Mouse (Mus musculus) kidney, postnatal 0 days (tissue): ENCODE results near the gene Lypla2. TPM values are rescaled to one million over a fixed set of nuclear protein-coding genes. Genes with fewer than 3 reads are reported as not detected.
A peak's percentile ranks its signal among the peaks of the same experiment; 100 is the strongest.

Experiments used
- ATAC-seq: fragments of 200-750 bp; cut with Nextera tagmentation; replicated peaks from 2 replicates; pipeline ENCODE4 v1.8.0; 2017; ENCODE audit warnings: low read depth, moderate number of reproducible peaks, moderate TSS enrichment, moderate library complexity; ENCODE audit not compliant: low FRiP score
- DNase-seq: peaks from one replicate; pipeline ENCODE4 v3.0.0-alpha.2; 2016; ENCODE audit warnings: low spot score
- H3K27ac ChIP-seq: fragments of 300-500 bp; sonication (generic); 2 replicates; pipeline ENCODE4 v1.5.1; 2014; ENCODE audit warnings: mild to moderate bottlenecking
- H3K27me3 ChIP-seq: fragments of 300-500 bp; sonication (generic); 2 replicates; pipeline ENCODE4 v1.6.1; 2014; ENCODE audit warnings: low read length, mixed read lengths; ENCODE audit not compliant: insufficient read depth
- H3K36me3 ChIP-seq: fragments of 300-500 bp; sonication (generic); 2 replicates; pipeline ENCODE4 v1.6.1; 2014; ENCODE audit warnings: low read length, mixed read lengths; ENCODE audit not compliant: insufficient read depth
- H3K4me1 ChIP-seq: fragments of 300-500 bp; sonication (generic); replicated peaks from 2 replicates; pipeline ENCODE4 v1.6.1; 2014; ENCODE audit warnings: antibody characterized with exemption, low read length, mixed read lengths; ENCODE audit not compliant: insufficient read depth
- H3K4me2 ChIP-seq: fragments of 300-500 bp; sonication (generic); 2 replicates; pipeline ENCODE4 v1.6.1; 2014; ENCODE audit warnings: mild to moderate bottlenecking, low read length, moderate library complexity, mixed read lengths
- H3K4me3 ChIP-seq: fragments of 300-500 bp; sonication (generic); replicated peaks from 2 replicates; pipeline ENCODE4 v1.5.1; 2014; ENCODE audit warnings: low read depth, low read length
- H3K9ac ChIP-seq: fragments of 300-500 bp; sonication (generic); 2 replicates; pipeline ENCODE4 v1.6.1; 2014; ENCODE audit warnings: low read depth, low read length
- H3K9me3 ChIP-seq: fragments of 300-500 bp; sonication (generic); replicated peaks from 2 replicates; pipeline ENCODE4 v1.6.1; 2016; ENCODE audit warnings: low read length, inconsistent platforms, mixed read lengths
- CTCF ChIP-seq: IDR thresholded peaks from 2 replicates; pipeline ENCODE4 v1.5.1; 2016; ENCODE audit warnings: antibody characterized with exemption, low read depth, mild to moderate bottlenecking, moderate library complexity
- WGBS: fragments of 180-500 bp; shearing (Covaris S2); extraction: QIAGEN DNeasy Blood & Tissue Kit; methylation state at CpG from one replicate; pipeline ENCODE4 v1.1.7; 2014; 5-methylcytosine and 5-hydroxymethylcytosine counted together
- polyA plus RNA-seq: library from polyadenylated mRNA; unstranded; fragments of >200 nt; fragmentation: Nextera tagmentation; extraction: Ambion mirVana; gene quantifications from 2 replicates; pipeline ENCODE4 v1.2.1, GENCODE M21; 2015

The Lypla2 gene
- polyA plus RNA-seq, 1 experiment from 2014 or later: 117 TPM

DNA sequence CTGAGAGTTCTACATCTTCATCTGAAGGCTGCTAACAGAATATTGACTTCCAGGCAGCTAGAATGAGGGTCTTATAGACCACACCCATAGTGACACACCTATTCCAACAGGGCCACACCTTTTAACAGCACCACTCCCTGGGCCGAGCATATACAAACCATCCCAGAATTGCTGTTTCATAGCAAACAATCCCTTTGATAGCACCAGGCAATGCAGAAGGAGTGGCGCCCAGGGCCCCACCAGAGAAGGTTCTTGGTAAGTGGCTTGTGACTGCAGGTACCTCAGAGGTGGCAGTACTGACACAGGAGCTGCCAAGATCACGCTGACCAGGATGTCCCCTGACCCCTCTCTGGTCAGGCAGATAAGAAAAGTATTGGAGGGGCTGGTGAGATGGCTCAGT, 19.2 kb downstream of the Lypla2 start:
- no peaks in the 10 kb centered on the region for H3K9me3 ChIP-seq
- 89% methylated on average over 3 of the region's 3 CpGs for WGBS
- ATAC-seq (no peak), DNase-seq (no peak)
- TF ChIP-seq CTCF: no peak
- no peak overlapping the region for H3K9ac ChIP-seq
- H3K4me2 ChIP-seq: no peak overlapping the region
- H3K27me3 ChIP-seq: no peaks in the 10 kb centered on the region
- H3K36me3 ChIP-seq: peaks cover 20% of the 10 kb centered on the region
- H3K4me1 ChIP-seq: 0 out of 2 replicates have a peak, but pooled peaks cover 2% of the 10 kb centered on the region
- no peak overlapping the region for H3K27ac ChIP-seq
- H3K4me3 ChIP-seq: no peak overlapping the region

DNA sequence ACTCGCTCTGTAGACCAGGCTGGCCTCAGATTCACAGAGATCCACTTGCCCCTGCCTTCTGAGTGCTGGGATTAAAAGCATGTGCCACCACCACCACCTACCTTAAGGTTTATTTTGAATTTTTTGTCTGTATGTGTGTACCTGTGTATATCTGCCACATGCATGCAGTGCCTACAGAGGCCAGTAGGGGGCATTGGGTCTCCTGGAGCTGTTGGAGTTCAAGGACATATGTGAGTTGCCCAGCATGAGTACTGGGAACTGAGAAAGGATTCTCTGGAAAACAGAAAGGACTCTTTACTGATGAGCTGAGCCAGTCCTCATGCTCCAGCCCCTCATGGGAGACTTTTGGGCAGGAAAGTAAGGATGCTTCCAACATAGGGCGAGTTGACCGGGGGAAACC, 20.9 kb downstream of the Lypla2 start:
- no peaks in the 10 kb centered on the region for H3K9me3 ChIP-seq
- DNase-seq (no peak), ATAC-seq (no peak)
- no peak overlapping the region for H3K4me3 ChIP-seq
- 0 out of 2 replicates have a peak, but pooled peaks cover 7% of the 10 kb centered on the region for H3K4me1 ChIP-seq
- peak; percentile 54 for TF ChIP-seq CTCF
- WGBS: 96% methylated on average over 3 of the region's 3 CpGs
- H3K4me2 ChIP-seq: no peak overlapping the region
- no peak overlapping the region for H3K9ac ChIP-seq
- peaks cover 13% of the 10 kb centered on the region for H3K36me3 ChIP-seq
- no peaks in the 10 kb centered on the region for H3K27me3 ChIP-seq
- no peak overlapping the region for H3K27ac ChIP-seq

DNA sequence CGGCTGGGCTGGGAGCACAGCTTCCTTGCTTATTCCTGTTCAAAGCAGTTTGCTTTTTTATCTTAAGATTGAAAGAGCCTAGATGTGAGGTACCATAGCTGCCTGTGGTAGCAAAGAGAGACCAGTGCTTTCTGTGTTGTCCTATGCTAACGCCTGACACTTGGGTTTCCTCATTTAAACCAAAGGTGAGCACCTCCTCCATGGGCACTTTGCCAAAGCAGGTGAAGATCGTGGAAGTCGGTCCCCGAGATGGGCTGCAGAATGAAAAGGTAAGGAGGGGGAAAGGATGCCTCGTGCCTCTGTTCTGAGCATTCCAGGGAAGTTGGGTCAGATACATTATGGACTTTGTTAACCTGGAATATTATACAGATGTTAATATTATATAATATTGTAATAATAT, 22.1 kb downstream of the Lypla2 start:
- Histone ChIP-seq H3K4me3 (no peak overlapping the region), H3K4me1 (peaks cover 12% of the 10 kb centered on the region; the same call in 1 of the 2 replicates), H3K9me3 (no peaks in the 10 kb centered on the region), H3K9ac (no peak overlapping the region), H3K27ac (0 out of 2 replicates have a peak overlapping the region, but pooled peaks have one; percentile 31), H3K36me3 (peaks cover 6% of the 10 kb centered on the region), H3K27me3 (no peaks in the 10 kb centered on the region), H3K4me2 (no peak overlapping the region)
- ATAC-seq: no peak
- 67% methylated on average over 6 of the region's 6 CpGs for WGBS
- TF ChIP-seq CTCF: no peak
- DNase-seq: no peak

DNA sequence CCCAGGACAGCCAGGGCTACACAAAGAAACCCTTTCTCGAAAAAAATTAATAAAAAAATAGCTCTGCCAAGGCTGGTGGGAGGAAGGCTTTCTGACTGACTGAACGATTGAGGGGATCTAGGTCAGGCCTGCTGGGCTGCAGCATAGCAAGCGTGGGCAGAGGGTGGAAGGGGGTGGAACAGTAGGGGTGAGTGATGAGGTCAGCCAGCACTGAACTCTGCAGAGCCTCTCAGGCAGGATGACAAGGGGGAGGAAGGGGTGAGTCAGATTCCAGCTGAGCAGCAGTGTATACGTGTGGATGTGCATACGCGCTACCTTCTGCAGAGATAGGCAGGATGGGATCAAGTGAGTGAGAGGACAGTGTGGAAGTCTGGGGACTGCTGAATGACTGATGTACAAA, 22.5 kb downstream of the Lypla2 start:
- Histone ChIP-seq H3K4me3 (no peak overlapping the region), H3K27me3 (no peaks in the 10 kb centered on the region), H3K9ac (no peak overlapping the region), H3K9me3 (no peaks in the 10 kb centered on the region), H3K4me2 (no peak overlapping the region), H3K4me1 (peaks cover 12% of the 10 kb centered on the region; the same call in 1 of the 2 replicates), H3K36me3 (peaks cover 6% of the 10 kb centered on the region; the same call in 1 of the 2 replicates), H3K27ac (peak overlapping the region; percentile 31; the same call in 1 of the 2 replicates)
- DNase-seq (peak; percentile 45), ATAC-seq (no peak; the same call in 1 of the 2 replicates)
- TF ChIP-seq CTCF: no peak
- whole genome bisulfite sequencing: 18% methylated on average over 6 of the region's 6 CpGs

DNA sequence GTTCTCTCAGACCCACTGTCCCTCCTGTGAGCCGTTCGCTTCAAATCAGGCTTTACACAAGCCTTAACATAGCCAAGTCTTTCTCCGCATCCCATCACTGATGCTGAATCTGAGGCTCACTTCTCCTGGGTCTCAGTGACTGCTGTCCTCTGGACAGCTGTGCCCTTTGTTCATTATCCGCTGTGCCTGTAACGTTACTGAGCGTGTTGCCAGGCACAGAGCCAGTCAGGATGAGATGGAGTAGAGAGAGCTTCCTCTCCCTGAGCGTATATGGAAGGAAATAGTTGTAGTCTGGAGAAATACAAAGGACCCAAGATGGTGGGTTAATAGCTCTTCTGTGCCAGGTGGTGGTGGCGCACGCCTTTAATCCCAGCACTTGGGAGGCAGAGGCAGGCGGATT, 23.0 kb downstream of the Lypla2 start:
- 78% methylated on average over 10 of the region's 10 CpGs for WGBS
- Histone ChIP-seq H3K4me2 (no peak overlapping the region), H3K4me3 (no peak overlapping the region), H3K27ac (peak overlapping the region; percentile 31; the same call in 1 of the 2 replicates), H3K27me3 (no peaks in the 10 kb centered on the region), H3K9ac (no peak overlapping the region), H3K36me3 (peaks cover 6% of the 10 kb centered on the region; the same call in 1 of the 2 replicates), H3K9me3 (no peaks in the 10 kb centered on the region), H3K4me1 (peaks cover 12% of the 10 kb centered on the region; the same call in 1 of the 2 replicates)
- no peak for TF ChIP-seq CTCF
- ATAC-seq (no peak), DNase-seq (no peak)

DNA sequence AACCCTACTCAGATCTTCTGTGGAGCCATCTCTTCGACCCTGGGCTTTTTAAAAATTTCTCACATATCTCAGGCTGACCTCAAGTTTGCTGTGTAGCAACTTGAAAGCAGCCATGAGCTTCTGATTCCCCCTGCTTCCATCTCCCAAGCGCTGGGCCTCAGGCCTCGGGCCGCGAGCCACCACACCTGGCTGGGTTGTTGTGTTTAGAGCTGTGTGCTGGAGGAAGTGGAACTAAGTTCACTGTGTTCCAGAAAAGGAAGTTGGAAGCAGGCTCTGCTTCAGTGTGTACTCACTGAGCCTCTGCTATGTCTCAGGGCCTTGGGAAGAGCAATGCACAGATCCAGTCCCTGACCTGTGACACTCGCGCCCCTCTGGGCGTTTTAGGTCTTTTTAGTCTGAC, 24.3 kb downstream of the Lypla2 start:
- Histone ChIP-seq H3K4me1 (peaks cover 12% of the 10 kb centered on the region; the same call in 1 of the 2 replicates), H3K4me2 (no peak overlapping the region), H3K27me3 (no peaks in the 10 kb centered on the region), H3K9me3 (no peaks in the 10 kb centered on the region), H3K4me3 (no peak overlapping the region), H3K36me3 (0 out of 2 replicates have a peak, but pooled peaks cover 3% of the 10 kb centered on the region), H3K27ac (no peak overlapping the region), H3K9ac (no peak overlapping the region)
- 87% methylated on average over 8 of the region's 8 CpGs for WGBS
- ATAC-seq (no peak), DNase-seq (no peak)
- no peak for TF ChIP-seq CTCF
